Comparison of ENCODE assay signal across 8 mouse cellular contexts in the genomic region with DNA sequence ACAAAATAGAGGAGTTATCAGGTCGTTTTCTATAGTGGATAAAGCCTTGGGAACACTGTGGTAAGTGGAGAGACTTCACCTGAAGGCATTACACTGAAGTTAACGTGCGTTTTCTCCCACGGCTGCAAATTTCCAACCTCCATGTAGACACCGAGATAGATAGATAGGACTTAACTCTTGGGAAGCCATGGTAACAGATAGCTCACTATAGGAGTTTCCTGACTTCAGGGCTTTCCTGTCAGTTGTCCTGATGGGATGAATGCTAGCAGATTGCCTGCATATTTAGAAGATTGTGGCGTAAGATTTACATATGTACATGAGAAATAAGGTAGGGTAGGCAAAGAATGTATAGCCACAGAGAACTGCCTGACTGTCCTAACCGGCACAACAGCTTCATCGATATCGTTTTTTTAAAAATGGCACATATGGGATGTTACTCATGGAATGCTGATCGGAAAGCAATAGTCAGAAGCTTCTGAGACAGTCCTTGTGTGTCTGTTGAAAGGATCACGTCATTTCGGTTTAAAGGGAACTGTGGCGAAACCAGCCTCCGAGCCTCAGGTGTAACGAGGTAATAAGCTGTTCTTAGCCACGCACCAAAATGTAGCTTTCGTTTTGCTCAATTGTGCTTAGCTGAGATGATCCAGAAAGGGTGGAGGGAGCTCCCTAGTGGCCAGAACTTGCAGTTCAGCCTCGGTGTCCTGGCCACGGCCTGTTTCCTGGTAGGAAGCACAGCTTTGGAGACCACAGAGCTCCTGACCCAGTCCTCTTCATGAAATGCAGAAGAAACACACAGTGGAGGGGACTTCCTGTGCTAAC.
A peak's percentile ranks its signal among the peaks of the same experiment; 100 is the strongest.
DNase-seq lines count a peak whose midpoint lies in the region; ATAC-seq and TF ChIP-seq lines count a peak whose summit lies in the region.

No protein-coding gene starts in this region.

- WGBS in heart, embryonic 10.5 days = 43% methylated on average over 19 of the region's 19 CpGs
- WGBS in kidney, embryonic 15.5 days = 37% methylated on average over 19 of the region's 19 CpGs

- H3K4me3 ChIP-seq in bone marrow macrophage, adult 2 months (ENCODE audit: insufficient read depth, low read length) = peak overlapping the region; percentile 63
- peak overlapping the region; percentile 51 for H3K4me3 ChIP-seq in heart, embryonic 10.5 days
- peak overlapping the region; percentile 35 for H3K4me3 ChIP-seq in kidney, embryonic 15.5 days (replicated peaks)

- ATAC-seq in erythroblast, adult 5-6 weeks (replicated peaks; ENCODE audit: low FRiP score, poor library complexity, severe bottlenecking) = peak; percentile 93
- peak; percentile 91 for ATAC-seq in kidney, embryonic 15.5 days (replicated peaks; ENCODE audit: low FRiP score)
- ATAC-seq in monocyte, adult 5-6 weeks (replicated peaks; ENCODE audit: insufficient number of reproducible peaks, low FRiP score, low TSS enrichment, poor library complexity, severe bottlenecking) = peak; percentile 96

- H3K4me2 ChIP-seq in kidney, embryonic 15.5 days = peak overlapping the region; percentile 49

- no peaks in the 10 kb centered on the region for H3K9me3 ChIP-seq in heart, embryonic 10.5 days
- no peaks in the 10 kb centered on the region for H3K9me3 ChIP-seq in kidney, embryonic 15.5 days (replicated peaks)

- no peaks in the 10 kb centered on the region for H3K36me3 ChIP-seq in heart, embryonic 10.5 days
- no peaks in the 10 kb centered on the region for H3K36me3 ChIP-seq in kidney, embryonic 15.5 days

- TF ChIP-seq POLR2A in bone marrow macrophage, adult 2 months (IDR thresholded peaks at IDR 0.05; ENCODE audit: borderline replicate concordance, low read depth, low read length) = no peak

- no peaks in the 10 kb centered on the region for H3K27me3 ChIP-seq in heart, embryonic 10.5 days (ENCODE audit: insufficient read depth, poor library complexity, severe bottlenecking)
- no peaks in the 10 kb centered on the region for H3K27me3 ChIP-seq in kidney, embryonic 15.5 days

- DNase-seq in A20 (ENCODE audit: low read depth, low spot score) (peak; percentile 88), liver (peak; percentile 74)
- peak; percentile 82 for DNase-seq in heart, embryonic 10.5 days (ENCODE audit: low spot score)
- peak; percentile 73 to 85 for DNase-seq in spleen, postnatal 4 days (ENCODE audit: low spot score in 2 of 2)

- H3K4me1 ChIP-seq in bone marrow macrophage, adult 2 months (ENCODE audit: control insufficient read depth, insufficient read depth, low read length) = no peaks in the 10 kb centered on the region
- H3K4me1 ChIP-seq in heart, embryonic 10.5 days = no peaks in the 10 kb centered on the region
- H3K4me1 ChIP-seq in kidney, embryonic 15.5 days = no peaks in the 10 kb centered on the region

- no peak overlapping the region for H3K9ac ChIP-seq in kidney, embryonic 15.5 days

- peak; percentile 81 for TF ChIP-seq CTCF in bone marrow macrophage, adult 2 months (IDR thresholded peaks at IDR 0.05; ENCODE audit: low read depth, low read length)

- H3K27ac ChIP-seq in bone marrow macrophage, adult 2 months (ENCODE audit: insufficient read depth, low read depth, low read length) = no peak overlapping the region
- no peak overlapping the region for H3K27ac ChIP-seq in heart, embryonic 10.5 days
- H3K27ac ChIP-seq in kidney, embryonic 15.5 days = no peak overlapping the region
